Mouse (Mus musculus): Measurements from ENCODE around the gene Gtpbp8.

The Gtpbp8 gene

GRCm38 (mm10) chr16:44690501-44690900 lies 55.7 kb downstream of the Gtpbp8 start:
- no peak for DNase-seq (ENCODE audit: low read depth in 1 of 2, low spot score in 2 of 2)

GRCm38 (mm10) chr16:44688507-44688906 lies 57.7 kb downstream of the Gtpbp8 start:
- DNase-seq (ENCODE audit: low read depth in 1 of 2, low spot score in 2 of 2): no peak

- no peak for DNase-seq (ENCODE audit: low read depth in 1 of 2, low spot score in 2 of 2)
Observed at GRCm38 (mm10) chr16:44687719-44688420, 58.3 kb downstream of the Gtpbp8 start.

GRCm38 (mm10) chr16:44686991-44687718 lies 59.0 kb downstream of the Gtpbp8 start:
- DNase-seq (ENCODE audit: low read depth in 1 of 2, low spot score in 2 of 2): no peak
